Mouse (Mus musculus) ZHBTc4 (cell line): ENCODE data around the gene Hnrnpll.
A peak's percentile ranks its signal among the peaks of the same experiment; 100 is the strongest.

Source experiments
- DNase-seq: peaks from one replicate; pipeline ENCODE4 v3.0.0-alpha.2; 2011; ENCODE audit warnings: low read depth, low spot score

The Hnrnpll gene

GRCm38 (mm10) chr17:80002385-80002852 is 59.7 kb downstream of the Hnrnpll start:
- DNase-seq, result no peak

DNA sequence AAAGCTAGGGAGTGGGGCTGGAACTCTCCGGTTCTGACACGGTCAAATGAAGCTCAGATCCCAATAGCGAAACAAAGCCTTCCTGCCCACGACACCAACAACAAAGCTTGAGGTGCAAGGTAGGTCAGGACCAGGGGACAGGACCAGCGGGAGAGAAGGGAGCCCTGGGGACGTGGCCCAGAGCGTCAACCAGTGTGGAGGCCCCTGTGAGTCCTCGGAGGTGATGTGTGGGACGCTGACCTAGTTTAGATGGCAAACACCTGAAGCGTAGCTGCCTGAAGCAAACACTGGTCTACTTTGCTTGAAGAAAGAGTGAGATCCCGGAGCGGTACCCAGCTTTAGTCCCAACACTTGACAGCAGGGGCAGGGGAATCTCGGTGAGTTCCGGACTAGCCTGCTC is 62.5 kb downstream of the Hnrnpll start:
- DNase-seq, result no peak

DNA sequence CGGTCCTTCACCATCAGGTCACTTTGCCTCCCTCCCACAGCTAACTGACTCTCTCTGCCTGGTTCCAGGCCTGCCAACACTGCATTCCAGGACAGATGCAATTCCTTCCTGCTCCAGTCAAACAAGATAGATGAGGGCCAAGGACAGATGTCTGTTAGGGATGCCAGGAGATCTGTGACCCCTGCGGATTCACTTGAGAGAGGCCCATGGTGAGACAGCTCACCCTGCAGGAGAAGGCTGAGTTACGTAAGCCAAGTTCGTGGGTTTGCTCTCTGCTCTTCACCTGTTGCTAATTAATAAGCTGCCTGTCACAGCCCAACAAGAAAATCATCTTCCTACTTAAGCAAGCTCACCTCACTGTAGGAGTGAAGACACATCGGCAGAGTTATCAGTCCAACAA is 63.1 kb downstream of the Hnrnpll start:
- no peak for DNase-seq

GRCm38 (mm10) chr17:79995091-79995691 is 66.9 kb downstream of the Hnrnpll start:
- no peak for DNase-seq

- no peak for DNase-seq
Measured at GRCm38 (mm10) chr17:79992114-79992513, 70.0 kb downstream of the Hnrnpll start.

- no peak for DNase-seq
Measured at GRCm38 (mm10) chr17:79991166-79991958, 70.8 kb downstream of the Hnrnpll start.

- no peak for DNase-seq
Measured at GRCm38 (mm10) chr17:79990161-79990560, 72.0 kb downstream of the Hnrnpll start.

- DNase-seq, result no peak
Measured at GRCm38 (mm10) chr17:79984450-79984849, 77.7 kb downstream of the Hnrnpll start.

- no peak for DNase-seq
Measured at GRCm38 (mm10) chr17:79982955-79983529, 79.1 kb downstream of the Hnrnpll start.

- DNase-seq, result no peak
Measured at GRCm38 (mm10) chr17:79982548-79982947, 79.6 kb downstream of the Hnrnpll start.

- no peak for DNase-seq
Measured at GRCm38 (mm10) chr17:79981758-79982481, 80.2 kb downstream of the Hnrnpll start.

DNA sequence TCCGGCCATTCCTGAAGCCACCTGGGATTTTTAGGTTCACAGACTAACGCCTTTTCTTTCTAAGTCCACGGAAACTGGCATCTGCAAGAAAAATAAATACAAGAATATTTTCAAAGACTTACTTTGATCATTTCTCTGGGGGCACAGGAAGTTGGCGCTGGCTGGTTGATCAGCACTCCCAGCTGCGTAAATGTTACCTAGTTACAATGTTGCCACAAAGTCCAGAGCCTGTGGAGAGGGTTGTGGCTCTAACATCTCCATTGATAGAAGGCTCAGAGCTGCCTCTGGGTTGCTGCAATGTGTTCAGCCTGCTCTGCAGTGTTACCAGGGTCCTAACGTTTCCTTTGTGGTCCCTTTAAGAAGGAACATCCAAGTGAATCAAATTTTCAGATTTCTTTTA is 80.8 kb downstream of the Hnrnpll start:
- no peak for DNase-seq

DNA sequence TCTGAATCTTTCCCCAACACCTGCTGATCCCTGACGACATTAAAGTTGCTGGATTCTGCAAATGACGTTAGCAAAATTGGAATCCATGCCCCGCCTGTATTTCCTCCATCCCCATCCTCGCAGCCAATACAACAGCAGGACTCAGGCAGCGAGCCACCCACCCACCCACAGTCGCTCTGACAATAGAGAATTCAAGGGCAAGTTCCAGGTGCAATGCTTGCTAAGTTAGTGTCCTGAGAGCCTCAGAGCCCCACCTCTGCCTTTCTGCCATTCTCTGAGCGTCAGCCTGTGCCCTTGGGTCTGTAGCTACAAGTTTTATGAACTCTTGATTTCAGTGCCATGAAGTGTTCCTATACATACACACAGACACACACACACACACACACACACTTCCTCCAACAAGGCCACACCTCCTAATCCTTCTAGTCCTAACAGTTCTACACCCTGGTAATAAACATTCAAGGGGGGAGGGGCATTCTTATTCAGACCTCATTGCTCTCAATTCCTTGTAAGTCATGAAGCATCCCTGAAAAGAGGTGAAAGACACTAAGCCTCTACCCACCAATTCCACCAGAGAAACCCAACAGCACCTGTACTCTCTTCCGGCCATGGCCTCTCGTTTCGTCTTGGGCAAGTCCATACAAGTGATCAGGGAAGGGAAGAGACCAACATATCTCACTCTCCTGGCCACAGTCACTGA is 81.6 kb downstream of the Hnrnpll start:
- peak; percentile 58 for DNase-seq
